Mouse (Mus musculus): ENCODE measurements around the gene Ager.

- no peak for TF ChIP-seq POLR2A (IDR thresholded peaks at IDR 0.05; ENCODE audit: low read depth, low read length)
- no peak for TF ChIP-seq CTCF (IDR thresholded peaks at IDR 0.05; ENCODE audit: extremely low read depth, insufficient read depth, insufficient read length, insufficient replicate concordance)
These were observed 30.4 kb downstream of the Ager start, which contains the start of gene Ppt2 for GRCm38 (mm10) chr17:34627943-34628643.
